In genomic region chr3:41590695-41591559, GRCm38 (mm10) we compare ENCODE assay signal across 9 mouse cellular contexts. TPM values are rescaled to one million over a fixed set of nuclear protein-coding genes. Genes with fewer than 3 reads are reported as not detected.
DNase-seq lines count a peak whose midpoint lies in the region; ATAC-seq and TF ChIP-seq lines count a peak whose summit lies in the region.
"Had no signal": no experiment of that assay in that cellular context is flagged by ENCODE, and none has a peak within 500 bp of the region (broad histone marks: within the 10 kb centered on the region; RNA-seq: fewer than 3 reads in every experiment).

No protein-coding gene starts in this region.

- WGBS in intestine, embryonic 16.5 days: 76% methylated on average over 20 of the region's 20 CpGs
- WGBS in liver, postnatal 0 days (ENCODE audit: insufficient replicate concordance): 74% methylated on average over 20 of the region's 20 CpGs

- TF ChIP-seq CTCF in G1E (IDR thresholded peaks at IDR 0.05; ENCODE audit: low read depth, low read length): no peak
- TF ChIP-seq CTCF in liver, postnatal 0 days (IDR thresholded peaks at IDR 0.05; ENCODE audit: low read depth): peak; percentile 55

- TF ChIP-seq EP300 in liver, postnatal 0 days (IDR thresholded peaks at IDR 0.05; ENCODE audit: low read depth): no peak

- peak; percentile 20 for ATAC-seq in frontal cortex, adult (ENCODE audit: low TSS enrichment)
- no peak for ATAC-seq in G1E (ENCODE audit: extremely low read depth, insufficient number of reproducible peaks, low FRiP score, poor library complexity, severe bottlenecking)
- peak; percentile 52 for ATAC-seq in intestine, embryonic 16.5 days
- peak; percentile 90 for ATAC-seq in liver, postnatal 0 days

- H3K4me3 ChIP-seq in G1E (ENCODE audit: low read depth, low read length): 0 out of 2 replicates have a peak overlapping the region, but pooled peaks have one; percentile 2
- no peak overlapping the region for H3K4me3 ChIP-seq in intestine, embryonic 16.5 days (ENCODE audit: low read length)
- H3K4me3 ChIP-seq in liver, postnatal 0 days (ENCODE audit: low read depth, low read length): no peak overlapping the region
- H3K4me3 ChIP-seq: liver, embryonic 13.5 days had no signal

- DNase-seq in frontal cortex, postnatal 10 days (ENCODE audit: low spot score in 2 of 2): no peak
- no peak for DNase-seq in G1E (ENCODE audit: low spot score)
- DNase-seq in liver, postnatal 0 days: peak; percentile 59
- DNase-seq in right cerebral cortex, adult 2 months (ENCODE audit: low spot score in 2 of 2): no peak
- no peak for DNase-seq in thymus, postnatal 25 days
- no peak for DNase-seq in spleen, postnatal 4 days (ENCODE audit: low spot score in 2 of 2)
- DNase-seq: liver, embryonic 13.5 days had no signal

- H3K4me2 ChIP-seq in intestine, embryonic 16.5 days (ENCODE audit: low read depth, low read length): no peak overlapping the region
- no peak overlapping the region for H3K4me2 ChIP-seq in liver, postnatal 0 days (ENCODE audit: low read depth, low read length)
- H3K4me2 ChIP-seq: liver, embryonic 13.5 days had no signal

- H3K4me1 ChIP-seq in G1E (ENCODE audit: insufficient read depth, low read depth, low read length): peaks cover 52% of the 10 kb centered on the region
- H3K4me1 ChIP-seq in intestine, embryonic 16.5 days (ENCODE audit: control insufficient read depth, insufficient read depth, low read length): peaks cover 39% of the 10 kb centered on the region
- H3K4me1 ChIP-seq in liver, postnatal 0 days (ENCODE audit: insufficient read depth): peaks cover 27% of the 10 kb centered on the region

- H3K9ac ChIP-seq in intestine, embryonic 16.5 days (ENCODE audit: low read depth, low read length): no peak overlapping the region
- H3K9ac ChIP-seq in liver, postnatal 0 days (replicated peaks): no peak overlapping the region
- H3K9ac ChIP-seq: liver, embryonic 13.5 days had no signal

- no peaks in the 10 kb centered on the region for H3K9me3 ChIP-seq in G1E (replicated peaks)
- H3K9me3 ChIP-seq in intestine, embryonic 16.5 days (ENCODE audit: control insufficient read depth, low read length): no peaks in the 10 kb centered on the region
- H3K9me3 ChIP-seq in liver, postnatal 0 days (ENCODE audit: low read length): no peaks in the 10 kb centered on the region
- H3K9me3 ChIP-seq: liver, embryonic 13.5 days had no signal

- H3K27ac ChIP-seq in intestine, embryonic 16.5 days (ENCODE audit: low read length): peak overlapping the region; percentile 45; the same call in 1 of the 2 replicates
- peak overlapping the region; percentile 71; the same call in 1 of the 2 replicates for H3K27ac ChIP-seq in liver, postnatal 0 days (ENCODE audit: low read depth)
- H3K27ac ChIP-seq: liver, embryonic 13.5 days had no signal

- peaks cover 99% of the 10 kb centered on the region for H3K36me3 ChIP-seq in G1E (replicated peaks)
- H3K36me3 ChIP-seq in intestine, embryonic 16.5 days (ENCODE audit: control insufficient read depth, insufficient read depth, low read length): peaks cover 2% of the 10 kb centered on the region; the same call in 1 of the 2 replicates
- peaks cover 46% of the 10 kb centered on the region for H3K36me3 ChIP-seq in liver, postnatal 0 days (replicated peaks; ENCODE audit: insufficient read depth, low read length)

- H3K27me3 ChIP-seq in G1E (ENCODE audit: insufficient read depth, low read length): no peaks in the 10 kb centered on the region
- no peaks in the 10 kb centered on the region for H3K27me3 ChIP-seq in intestine, embryonic 16.5 days (replicated peaks; ENCODE audit: control insufficient read depth, insufficient read depth, low read length)
- H3K27me3 ChIP-seq in liver, postnatal 0 days (ENCODE audit: insufficient read depth, low read length): no peaks in the 10 kb centered on the region
- H3K27me3 ChIP-seq: liver, embryonic 13.5 days had no signal

RNA-seq across cellular contexts. Expression of gene Jade1, which starts 35.4 kb away (rescaled TPM):
- 129 and 146 TPM in 2 replicates for total RNA-seq in G1E (2014; fragmentation: Nextera tagmentation)
- 138 and 159 TPM in 2 replicates for total RNA-seq in G1E (2017)
- 48.2 and 63.7 TPM in 2 replicates for polyA plus RNA-seq in G1E (2012)
- polyA plus RNA-seq in intestine, embryonic 16.5 days (2015; fragmentation: Nextera tagmentation; extraction: Ambion mirVana): 14.8 and 16.9 TPM in 2 replicates
- polyA plus RNA-seq in liver, postnatal 0 days (2015; fragmentation: Nextera tagmentation; extraction: Ambion mirVana): 6.8 and 7.2 TPM in 2 replicates
